Mouse (Mus musculus): ENCODE results near the gene Sdk2. TPM values are rescaled to one million over a fixed set of nuclear protein-coding genes. Genes with fewer than 3 reads are reported as not detected.

Gene Sdk2
- polyA plus RNA-seq, 1 experiment = 6.7 TPM

DNA sequence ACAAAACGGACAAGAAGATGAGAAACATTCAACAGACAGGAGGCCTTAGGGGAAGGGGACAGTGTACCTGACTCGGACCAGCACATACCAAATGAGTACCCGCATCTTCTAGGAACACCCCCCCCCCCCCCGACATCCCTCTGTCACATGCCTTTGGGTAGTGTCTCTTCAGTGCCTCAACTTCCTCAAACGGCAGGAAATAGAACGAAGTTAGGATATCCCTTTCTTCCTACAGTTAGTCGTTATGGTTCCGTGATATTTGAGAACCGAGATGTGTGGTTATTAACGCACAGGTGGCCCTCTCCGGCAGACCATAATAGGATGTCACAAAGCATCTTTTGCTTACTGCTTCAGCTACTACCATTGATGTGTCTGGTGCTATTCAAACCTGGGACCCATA, 279.8 kb downstream of the Sdk2 start:
- DNase-seq (ENCODE audit: low read depth) = no peak
- no peak for TF ChIP-seq CTCF (IDR thresholded peaks at IDR 0.05; ENCODE audit: borderline replicate concordance, extremely low read depth, insufficient read depth, insufficient read length)
- TF ChIP-seq POLR2A (IDR thresholded peaks at IDR 0.05; ENCODE audit: borderline replicate concordance, extremely low read depth, insufficient read depth, insufficient read length, poor library complexity, severe bottlenecking) = no peak

DNA sequence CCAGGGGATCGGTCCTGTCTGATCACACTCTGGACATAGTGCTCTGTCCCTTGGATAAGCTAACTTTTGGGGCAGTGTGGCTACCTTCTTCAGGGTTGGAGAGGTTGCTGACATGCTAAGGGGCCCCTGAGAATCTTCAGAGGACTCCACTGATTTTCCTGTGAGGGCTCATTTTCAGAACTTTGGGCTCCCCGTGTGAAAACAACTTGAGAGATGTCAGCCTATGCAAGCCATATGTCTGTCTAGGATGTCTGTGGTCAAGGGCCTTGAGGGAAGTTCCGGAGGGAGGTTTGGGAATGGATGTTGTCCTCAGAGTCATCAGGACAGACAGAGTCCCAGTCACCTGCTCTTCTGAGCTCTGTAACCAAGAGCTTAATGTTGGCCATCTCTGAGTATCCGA, 280.5 kb downstream of the Sdk2 start:
- TF ChIP-seq CTCF (IDR thresholded peaks at IDR 0.05; ENCODE audit: borderline replicate concordance, extremely low read depth, insufficient read depth, insufficient read length) (no peak), POLR2A (IDR thresholded peaks at IDR 0.05; ENCODE audit: borderline replicate concordance, extremely low read depth, insufficient read depth, insufficient read length, poor library complexity, severe bottlenecking) (no peak)
- DNase-seq (ENCODE audit: low read depth) = no peak

- DNase-seq (ENCODE audit: low read depth) = peak; percentile 98
Observed at GRCm38 (mm10) chr11:113785406-113786171, 281.3 kb downstream of the Sdk2 start.

GRCm38 (mm10) chr11:113784656-113785396, 282.0 kb downstream of the Sdk2 start:
- TF ChIP-seq POLR2A (IDR thresholded peaks at IDR 0.05; ENCODE audit: borderline replicate concordance, extremely low read depth, insufficient read depth, insufficient read length, poor library complexity, severe bottlenecking) (no peak), CTCF (IDR thresholded peaks at IDR 0.05; ENCODE audit: borderline replicate concordance, extremely low read depth, insufficient read depth, insufficient read length) (no peak)
- peak; percentile 58 for DNase-seq (ENCODE audit: low read depth)

More at GRCm38 (mm10) chr11:113785406-113786171, 281.3 kb downstream of the Sdk2 start:
- TF ChIP-seq CTCF (IDR thresholded peaks at IDR 0.05; ENCODE audit: borderline replicate concordance, extremely low read depth, insufficient read depth, insufficient read length) = no peak

DNA sequence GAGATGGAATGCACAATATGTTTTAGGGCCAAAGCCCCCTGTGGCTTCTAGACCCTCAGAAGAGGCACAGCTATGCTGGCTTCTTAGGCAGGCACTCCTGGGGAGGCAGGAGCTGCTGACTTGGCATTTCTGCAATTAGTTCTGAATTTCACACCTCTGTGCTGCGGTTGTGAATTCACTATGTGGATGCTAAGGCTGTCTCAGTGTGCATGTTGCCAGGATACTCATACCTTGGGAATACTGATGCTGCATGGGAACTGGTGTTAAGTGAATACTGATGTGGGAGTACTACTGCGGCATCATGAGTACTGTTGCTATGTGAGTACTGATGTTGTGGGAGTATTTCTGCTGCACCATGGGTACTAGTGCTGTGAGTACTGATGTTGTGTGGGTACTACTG, 284.4 kb downstream of the Sdk2 start:
- TF ChIP-seq CTCF (IDR thresholded peaks at IDR 0.05; ENCODE audit: borderline replicate concordance, extremely low read depth, insufficient read depth, insufficient read length) (no peak), POLR2A (IDR thresholded peaks at IDR 0.05; ENCODE audit: borderline replicate concordance, extremely low read depth, insufficient read depth, insufficient read length, poor library complexity, severe bottlenecking) (no peak)
- DNase-seq (ENCODE audit: low read depth) = peak; percentile 62

GRCm38 (mm10) chr11:113782006-113782405, 284.8 kb downstream of the Sdk2 start:
- TF ChIP-seq CTCF (IDR thresholded peaks at IDR 0.05; ENCODE audit: borderline replicate concordance, extremely low read depth, insufficient read depth, insufficient read length) (no peak), POLR2A (IDR thresholded peaks at IDR 0.05; ENCODE audit: borderline replicate concordance, extremely low read depth, insufficient read depth, insufficient read length, poor library complexity, severe bottlenecking) (no peak)
- peak; percentile 84 for DNase-seq (ENCODE audit: low read depth)

- DNase-seq (ENCODE audit: low read depth) = no peak
- TF ChIP-seq POLR2A (IDR thresholded peaks at IDR 0.05; ENCODE audit: borderline replicate concordance, extremely low read depth, insufficient read depth, insufficient read length, poor library complexity, severe bottlenecking) (no peak), CTCF (IDR thresholded peaks at IDR 0.05; ENCODE audit: borderline replicate concordance, extremely low read depth, insufficient read depth, insufficient read length) (no peak)
Observed at GRCm38 (mm10) chr11:113779680-113780041, 287.2 kb downstream of the Sdk2 start.

GRCm38 (mm10) chr11:113778733-113779679, 287.8 kb downstream of the Sdk2 start:
- no peak for TF ChIP-seq CTCF (IDR thresholded peaks at IDR 0.05; ENCODE audit: borderline replicate concordance, extremely low read depth, insufficient read depth, insufficient read length)
- no peak for DNase-seq (ENCODE audit: low read depth)

DNA sequence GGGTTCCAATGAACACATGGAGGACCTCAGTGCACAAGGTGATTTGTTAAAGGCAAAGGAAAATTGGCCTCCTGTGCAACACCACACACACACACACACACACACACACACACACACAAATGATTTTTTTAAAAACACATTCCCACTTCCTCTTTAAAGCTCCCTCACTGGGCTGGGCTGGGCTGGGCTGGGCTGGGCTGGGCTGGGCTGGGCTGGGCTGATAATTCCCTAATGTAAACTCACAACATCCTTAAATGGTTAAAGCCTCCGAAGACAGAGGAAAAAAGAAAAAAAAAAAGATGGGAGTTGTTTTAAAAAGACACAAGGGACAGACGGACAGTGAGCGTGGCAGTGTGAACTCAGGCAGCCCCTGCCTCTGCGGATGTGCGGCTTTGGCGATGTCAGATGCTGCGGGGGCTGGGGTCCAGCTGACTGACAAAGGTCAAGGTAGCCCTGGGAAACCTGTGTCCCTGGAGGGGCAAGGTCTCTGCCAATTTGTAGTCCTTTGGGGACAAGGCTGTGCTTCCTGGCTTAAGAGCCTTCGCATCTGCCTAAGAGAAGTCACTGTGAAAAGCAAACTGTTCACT, 288.9 kb downstream of the Sdk2 start:
- TF ChIP-seq POLR2A (IDR thresholded peaks at IDR 0.05; ENCODE audit: borderline replicate concordance, extremely low read depth, insufficient read depth, insufficient read length, poor library complexity, severe bottlenecking) = no peak
- no peak for TF ChIP-seq CTCF (IDR thresholded peaks at IDR 0.05; ENCODE audit: borderline replicate concordance, extremely low read depth, insufficient read depth, insufficient read length)
- no peak for DNase-seq (ENCODE audit: low read depth)

DNA sequence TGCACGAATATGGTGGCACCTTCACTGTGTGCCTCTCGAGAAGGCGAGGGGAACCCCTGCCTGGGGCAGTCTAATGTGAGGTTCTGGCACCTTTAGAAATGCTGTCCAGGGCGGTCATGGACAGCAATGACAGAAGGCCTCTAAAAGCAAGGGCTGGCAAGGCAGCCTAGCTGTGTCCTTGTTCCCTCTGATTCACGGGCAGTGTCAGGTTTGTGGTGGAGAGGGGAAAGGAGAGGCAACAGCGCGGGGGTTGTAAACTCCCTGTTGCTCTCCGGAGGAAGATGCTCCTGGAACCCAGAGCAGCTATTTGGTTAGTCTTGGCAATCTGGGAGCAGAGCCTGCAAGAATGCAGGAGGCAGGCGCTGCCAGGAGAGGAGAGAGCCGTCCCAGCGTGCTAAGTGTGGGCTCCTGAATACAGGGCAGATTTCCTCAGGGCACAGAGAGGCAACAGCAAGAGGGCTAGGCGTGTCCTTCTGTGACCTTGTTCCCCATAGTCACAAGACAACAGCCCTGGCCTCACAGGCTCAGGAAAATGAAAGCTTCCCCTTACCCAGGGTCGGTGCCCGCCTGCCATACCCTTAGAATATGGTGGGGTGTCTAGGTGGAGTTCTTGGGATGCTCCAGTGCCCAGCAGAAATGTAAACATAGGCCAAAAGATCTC, 289.9 kb downstream of the Sdk2 start:
- TF ChIP-seq CTCF (IDR thresholded peaks at IDR 0.05; ENCODE audit: borderline replicate concordance, extremely low read depth, insufficient read depth, insufficient read length) = no peak
- no peak for TF ChIP-seq POLR2A (IDR thresholded peaks at IDR 0.05; ENCODE audit: borderline replicate concordance, extremely low read depth, insufficient read depth, insufficient read length, poor library complexity, severe bottlenecking)
- no peak for DNase-seq (ENCODE audit: low read depth)
